Mouse (Mus musculus): ENCODE measurements around the gene Sv2c.

The Sv2c gene

GRCm38 (mm10) chr13:95944621-95945020, 187.8 kb downstream of the Sv2c start:
- 85% methylated on average over 6 of the region's 6 CpGs for WGBS

GRCm38 (mm10) chr13:95943919-95944318, 188.5 kb downstream of the Sv2c start:
- WGBS, result 85% methylated on average over 3 of the region's 3 CpGs

GRCm38 (mm10) chr13:95942587-95942986, 189.8 kb downstream of the Sv2c start:
- 37% methylated on average over 2 of the region's 2 CpGs for WGBS

DNA sequence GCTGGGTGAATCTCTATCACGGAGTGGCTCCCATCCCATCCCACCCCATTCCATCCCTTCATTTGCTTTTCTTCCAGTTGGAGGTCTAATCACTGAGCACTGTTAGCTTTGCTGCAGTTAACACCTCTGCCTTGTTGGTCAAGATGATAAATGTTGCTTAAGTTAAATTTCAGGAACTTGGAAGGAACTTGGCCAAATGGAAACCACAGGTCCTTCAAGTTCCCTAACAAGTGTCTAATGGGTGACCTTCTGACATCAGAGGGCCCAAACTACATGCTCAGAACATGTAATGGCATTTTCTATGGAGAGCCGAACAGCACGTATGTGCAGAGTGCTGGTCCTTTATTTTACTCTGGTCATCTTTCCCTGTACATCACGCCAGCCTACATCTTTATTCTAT, 190.5 kb downstream of the Sv2c start:
- 88% methylated on average over 4 of the region's 4 CpGs for WGBS

- 35% methylated on average over 5 of the region's 5 CpGs for WGBS
Observed at GRCm38 (mm10) chr13:95940811-95941210, 191.6 kb downstream of the Sv2c start.

GRCm38 (mm10) chr13:95924201-95924621, 208.2 kb downstream of the Sv2c start:
- 71% methylated on average over 2 of the region's 2 CpGs for WGBS

DNA sequence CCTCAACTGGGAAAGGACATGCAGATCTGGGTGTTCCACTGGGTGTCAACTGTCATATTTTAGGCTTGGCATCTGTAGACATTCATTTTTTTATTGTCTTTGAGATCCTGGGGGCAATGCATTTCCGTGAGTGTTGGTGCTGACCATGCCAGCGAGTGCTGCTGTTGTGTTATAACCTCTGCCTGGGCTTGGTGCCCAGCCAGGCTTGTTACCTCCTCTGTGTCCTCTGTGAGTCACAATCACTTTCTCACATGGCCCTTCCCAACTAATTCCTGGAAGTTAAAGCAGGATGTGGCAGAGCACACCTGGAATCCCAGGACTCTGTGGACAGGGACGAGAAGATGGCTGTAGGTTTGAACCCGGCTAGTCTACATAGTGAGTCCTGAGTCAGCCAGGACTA, 209.8 kb downstream of the Sv2c start:
- 92% methylated on average over 4 of the region's 4 CpGs for WGBS

GRCm38 (mm10) chr13:95918624-95919284, 213.6 kb downstream of the Sv2c start:
- 85% methylated on average over 9 of the region's 9 CpGs for WGBS

DNA sequence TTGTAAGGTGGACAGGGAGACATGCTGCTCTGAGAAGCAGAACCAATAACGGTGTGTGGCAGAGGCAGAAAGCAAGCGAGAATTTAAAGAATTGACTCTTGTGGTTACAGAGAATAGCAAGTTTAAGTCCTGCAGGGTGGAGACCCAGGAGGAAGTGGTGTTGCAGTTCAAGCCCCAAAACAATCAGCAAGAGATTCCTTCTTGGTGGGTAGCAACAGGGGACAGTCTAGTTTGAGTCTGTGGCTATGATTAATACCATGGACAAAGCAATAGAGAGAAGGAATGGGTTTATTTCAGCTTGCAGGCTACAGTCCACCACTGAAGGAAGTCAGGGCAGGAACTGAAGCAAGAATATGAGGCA, 219.4 kb downstream of the Sv2c start:
- 63% methylated on average over 2 of the region's 2 CpGs for WGBS

DNA sequence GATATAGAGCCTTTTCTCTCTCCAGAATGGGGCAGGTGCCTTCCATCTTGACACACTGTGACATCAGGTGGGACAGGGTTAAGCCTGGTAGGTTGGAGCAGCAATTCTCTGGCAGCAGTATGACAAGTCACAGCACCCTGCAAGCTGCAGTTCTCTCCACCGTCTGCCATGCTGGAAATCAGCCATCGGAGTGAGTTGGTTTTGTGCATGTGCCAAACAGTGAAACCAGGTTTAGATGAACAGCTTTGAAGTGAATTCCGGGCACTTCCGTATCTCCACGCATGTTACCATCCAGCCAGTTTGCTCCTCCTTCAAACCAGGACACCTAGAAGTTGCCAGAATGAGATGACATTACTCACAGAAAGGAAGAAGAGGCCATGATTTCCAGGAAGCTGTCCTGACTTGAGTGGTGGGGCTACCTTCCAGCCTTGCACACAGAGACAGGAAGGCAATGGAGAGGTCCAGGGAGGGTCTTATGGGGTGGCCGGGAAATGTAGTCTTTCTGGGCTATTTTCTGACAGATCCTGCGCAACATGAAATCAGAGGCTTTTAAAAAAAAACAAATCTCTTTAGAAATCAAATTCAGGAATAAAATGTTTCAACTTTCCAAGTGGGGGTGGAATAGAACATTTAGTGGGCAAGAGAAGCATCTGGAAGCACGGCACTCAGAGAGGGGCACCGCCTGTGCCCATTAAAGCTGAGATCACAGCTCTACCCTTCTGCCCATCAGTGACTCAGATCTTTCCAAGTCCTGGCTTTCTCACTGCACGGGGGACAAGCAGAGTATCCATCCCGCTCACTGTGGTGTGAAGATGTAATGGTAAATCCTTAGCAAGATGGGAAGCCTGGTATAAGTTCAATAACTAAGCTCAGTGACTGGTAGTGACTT, 220.0 kb downstream of the Sv2c start:
- WGBS, result 36% methylated on average over 11 of the region's 11 CpGs

- WGBS, result 64% methylated on average over 9 of the region's 9 CpGs
Observed at GRCm38 (mm10) chr13:95910270-95910669, 222.1 kb downstream of the Sv2c start.

- 40% methylated on average over 2 of the region's 2 CpGs for WGBS
Observed at GRCm38 (mm10) chr13:95909244-95909643, 223.1 kb downstream of the Sv2c start.

Measured in cerebral cortex, adult 2 months (tissue).